Mouse (Mus musculus) midbrain, embryonic 11.5 days (tissue): ENCODE data around the gene Eif3k. TPM values are rescaled to one million over a fixed set of nuclear protein-coding genes. Genes with fewer than 3 reads are reported as not detected.

Experiments used
- ATAC-seq: fragments of 200-750 bp; cut with Nextera tagmentation; 2 replicates; pipeline ENCODE4 v1.8.0; 2017; ENCODE audit warnings: moderate TSS enrichment, moderate library complexity; ENCODE audit not compliant: low FRiP score
- DNase-seq: peaks from one replicate; pipeline ENCODE4 v3.0.0; 2015; ENCODE audit warnings: low spot score; ENCODE audit errors: missing footprints
- H3K27ac ChIP-seq: fragments of 300-500 bp; sonication (generic); 2 replicates; pipeline ENCODE4 v1.5.1; 2014; ENCODE audit warnings: low read depth, low read length
- H3K27me3 ChIP-seq: fragments of 300-500 bp; sonication (generic); 2 replicates; pipeline ENCODE4 v1.6.1; 2014; ENCODE audit warnings: mild to moderate bottlenecking, low read length, moderate library complexity, mixed read lengths; ENCODE audit not compliant: control insufficient read depth, insufficient read depth
- H3K36me3 ChIP-seq: fragments of 300-500 bp; sonication (generic); 2 replicates; pipeline ENCODE4 v1.6.1; 2014; ENCODE audit warnings: mild to moderate bottlenecking, low read length, moderate library complexity, mixed read lengths; ENCODE audit not compliant: control insufficient read depth, insufficient read depth
- H3K4me1 ChIP-seq: fragments of 300-500 bp; sonication (generic); 2 replicates; pipeline ENCODE4 v1.6.1; 2014; ENCODE audit warnings: low read length; ENCODE audit not compliant: control insufficient read depth, insufficient read depth
- H3K4me2 ChIP-seq: fragments of 300-500 bp; sonication (generic); 2 replicates; pipeline ENCODE4 v1.6.1; 2014; ENCODE audit warnings: mild to moderate bottlenecking, moderate library complexity
- H3K4me3 ChIP-seq: fragments of 300-500 bp; sonication (generic); 2 replicates; pipeline ENCODE4 v1.5.1; 2014; ENCODE audit warnings: low read depth, low read length
- H3K9ac ChIP-seq: fragments of 300-500 bp; sonication (generic); 2 replicates; pipeline ENCODE4 v1.6.1; 2014; ENCODE audit warnings: low read length
- H3K9me3 ChIP-seq: fragments of 300-500 bp; sonication (generic); 2 replicates; pipeline ENCODE4 v1.6.1; 2016; ENCODE audit warnings: low read length; ENCODE audit not compliant: control insufficient read depth
- WGBS: fragments of 180-500 bp; shearing (Covaris S2); extraction: QIAGEN DNeasy Blood & Tissue Kit; methylation state at CpG from one replicate; pipeline ENCODE4 v1.1.7; 2014; 5-methylcytosine and 5-hydroxymethylcytosine counted together
- polyA plus RNA-seq: library from polyadenylated mRNA; unstranded; fragments of >200 nt; fragmentation: Nextera tagmentation; extraction: Ambion mirVana; gene quantifications from 2 replicates; pipeline ENCODE4 v1.2.1, GENCODE M21; 2014

Gene Eif3k
- polyA plus RNA-seq, 1 experiment from 2014 or later = 392 TPM

GRCm38 (mm10) chr7:28966181-28966580 lies 15.5 kb downstream of the Eif3k start:
- no peaks in the 10 kb centered on the region for H3K27me3 ChIP-seq
- no peak overlapping the region for H3K4me2 ChIP-seq
- H3K9ac ChIP-seq = no peak overlapping the region
- no peak overlapping the region for H3K27ac ChIP-seq
- no peak for ATAC-seq
- H3K9me3 ChIP-seq = no peaks in the 10 kb centered on the region
- no peak overlapping the region for H3K4me3 ChIP-seq
- no peaks in the 10 kb centered on the region for H3K36me3 ChIP-seq
- no peak for DNase-seq
- 90% methylated on average over 4 of the region's 5 CpGs for WGBS
- peaks cover 2% of the 10 kb centered on the region for H3K4me1 ChIP-seq

- no peaks in the 10 kb centered on the region for H3K9me3 ChIP-seq
- WGBS = 81% methylated on average over 5 of the region's 5 CpGs
- no peak overlapping the region for H3K4me2 ChIP-seq
- H3K4me1 ChIP-seq = peaks cover 10% of the 10 kb centered on the region
- no peak overlapping the region for H3K9ac ChIP-seq
- no peak overlapping the region for H3K27ac ChIP-seq
- ATAC-seq = no peak
- H3K4me3 ChIP-seq = no peak overlapping the region
- H3K36me3 ChIP-seq = no peaks in the 10 kb centered on the region
- no peaks in the 10 kb centered on the region for H3K27me3 ChIP-seq
- DNase-seq = no peak
These were observed 16.3 kb downstream of the Eif3k start for GRCm38 (mm10) chr7:28965346-28965840.

- Histone ChIP-seq H3K9ac (no peak overlapping the region), H3K27ac (no peak overlapping the region)
These were observed 18.2 kb downstream of the Eif3k start for GRCm38 (mm10) chr7:28963399-28963923.

GRCm38 (mm10) chr7:28961927-28962670 lies 19.6 kb downstream of the Eif3k start, which contains the start of gene Actn4:
Actn4 (minus strand) TSS chr7:28962340.
- no peaks in the 10 kb centered on the region for H3K9me3 ChIP-seq
- DNase-seq (peak; percentile 100), ATAC-seq (peak; percentile 92)
- under 1% methylated on average over 75 of the region's 76 CpGs for WGBS
- H3K9ac ChIP-seq = peak within 1 kb of the TSS; percentile 85
- H3K4me3 ChIP-seq = peak within 1 kb of the TSS; percentile 99
- no peaks in the 10 kb centered on the region for H3K27me3 ChIP-seq
- peak within 1 kb of the TSS; percentile 65 for H3K4me2 ChIP-seq
- peak within 1 kb of the TSS; percentile 15 for H3K27ac ChIP-seq
- H3K4me1 ChIP-seq = peaks cover 28% of the 10 kb centered on the region
- H3K36me3 ChIP-seq = no peaks in the 10 kb centered on the region

More at GRCm38 (mm10) chr7:28963399-28963923, 18.2 kb downstream of the Eif3k start:
- ATAC-seq (no peak), DNase-seq (no peak)
- Histone ChIP-seq H3K4me3 (no peak overlapping the region), H3K4me1 (peaks cover 26% of the 10 kb centered on the region), H3K27me3 (no peaks in the 10 kb centered on the region), H3K9me3 (no peaks in the 10 kb centered on the region), H3K4me2 (no peak overlapping the region), H3K36me3 (no peaks in the 10 kb centered on the region)
- WGBS = 77% methylated on average over 3 of the region's 3 CpGs

DNA sequence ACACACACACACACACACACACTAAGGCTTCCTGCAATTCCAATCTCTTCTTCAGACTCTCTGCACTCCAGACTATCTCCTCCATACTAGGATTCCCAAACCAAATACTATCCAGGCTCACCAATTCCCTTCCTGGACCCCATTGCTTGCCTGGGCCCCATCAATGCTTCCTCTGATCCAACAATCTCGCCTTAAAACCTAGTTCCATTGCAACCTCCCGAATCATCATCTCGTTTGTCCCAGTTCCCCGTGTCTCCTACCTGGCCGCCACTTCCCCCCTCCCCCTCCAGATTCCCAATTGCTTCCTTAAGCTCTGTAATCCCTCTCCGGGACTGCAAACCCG lies 20.1 kb downstream of the Eif3k start:
- ATAC-seq = no peak
- 0% methylated on average over 7 of the region's 7 CpGs for WGBS
- H3K4me1 ChIP-seq = peaks cover 28% of the 10 kb centered on the region

GRCm38 (mm10) chr7:28960354-28961046 lies 21.2 kb downstream of the Eif3k start:
- H3K27ac ChIP-seq = no peak overlapping the region
- H3K27me3 ChIP-seq = no peaks in the 10 kb centered on the region
- WGBS = 33% methylated on average over 9 of the region's 9 CpGs
- no peaks in the 10 kb centered on the region for H3K9me3 ChIP-seq
- peak overlapping the region; percentile 85 for H3K9ac ChIP-seq
- DNase-seq (no peak), ATAC-seq (no peak)
- H3K4me1 ChIP-seq = peaks cover 28% of the 10 kb centered on the region
- peak overlapping the region; percentile 65 for H3K4me2 ChIP-seq
- peak overlapping the region; percentile 99 for H3K4me3 ChIP-seq
- no peaks in the 10 kb centered on the region for H3K36me3 ChIP-seq

More for the DNA sequence above, 20.1 kb downstream of the Eif3k start:
- peak overlapping the region; percentile 85 for H3K9ac ChIP-seq
- DNase-seq = peak; percentile 91
- peak overlapping the region; percentile 15 for H3K27ac ChIP-seq
- H3K9me3 ChIP-seq = no peaks in the 10 kb centered on the region
- no peaks in the 10 kb centered on the region for H3K27me3 ChIP-seq
- no peaks in the 10 kb centered on the region for H3K36me3 ChIP-seq
- peak overlapping the region; percentile 99 for H3K4me3 ChIP-seq
- H3K4me2 ChIP-seq = peak overlapping the region; percentile 65

DNA sequence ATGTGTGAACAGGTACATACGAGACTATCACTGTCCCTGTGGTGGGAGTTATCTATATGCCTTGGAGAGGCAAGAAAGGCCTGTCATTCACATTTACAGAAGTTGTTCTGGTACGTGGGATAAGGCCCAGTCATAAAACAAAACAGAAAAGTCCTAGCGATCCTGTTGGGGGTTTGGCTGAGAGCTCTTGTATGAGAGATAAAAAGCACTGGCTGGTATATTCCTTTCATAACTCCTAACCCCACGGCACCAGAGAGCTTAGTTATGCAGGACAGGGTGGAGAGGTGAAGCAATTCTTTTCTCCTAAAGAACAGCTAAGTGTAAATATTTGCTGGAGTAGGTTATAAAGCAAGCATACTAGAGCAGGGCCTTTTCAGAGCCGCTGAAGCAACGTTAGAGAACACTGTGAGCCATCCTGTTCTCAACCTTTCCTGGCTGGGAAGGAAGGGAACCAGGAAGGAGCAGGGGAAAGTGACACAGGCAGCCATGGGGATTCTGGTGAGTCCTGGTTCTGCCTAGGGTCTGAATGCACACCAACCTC lies 22.1 kb downstream of the Eif3k start:
- H3K27ac ChIP-seq = no peak overlapping the region
- H3K4me1 ChIP-seq = peaks cover 32% of the 10 kb centered on the region
- H3K4me3 ChIP-seq = peak overlapping the region; percentile 99
- no peaks in the 10 kb centered on the region for H3K27me3 ChIP-seq
- ATAC-seq = no peak
- DNase-seq = no peak
- peak overlapping the region; percentile 65 for H3K4me2 ChIP-seq
- WGBS = 50% methylated on average over 6 of the region's 6 CpGs
- H3K9me3 ChIP-seq = no peaks in the 10 kb centered on the region
- H3K36me3 ChIP-seq = no peaks in the 10 kb centered on the region
- peak overlapping the region; percentile 85 for H3K9ac ChIP-seq

- Histone ChIP-seq H3K4me2 (no peak overlapping the region), H3K9me3 (no peaks in the 10 kb centered on the region), H3K9ac (no peak overlapping the region), H3K4me1 (peaks cover 36% of the 10 kb centered on the region), H3K27me3 (no peaks in the 10 kb centered on the region), H3K36me3 (no peaks in the 10 kb centered on the region), H3K4me3 (no peak overlapping the region), H3K27ac (no peak overlapping the region)
- no peak for ATAC-seq
- no peak for DNase-seq
- WGBS = 68% methylated on average over 1 of the region's 1 CpGs
These were observed 22.9 kb downstream of the Eif3k start for GRCm38 (mm10) chr7:28958770-28959169.
